Mouse (Mus musculus): ENCODE results near the gene Gm21958. TPM values are rescaled to one million over a fixed set of nuclear protein-coding genes. Genes with fewer than 3 reads are reported as not detected.

Gm21958 gene
- total RNA-seq (2014; fragmentation: Nextera tagmentation) (not detected in 2 replicates), total RNA-seq (2017) (not detected in 2 replicates)

DNA sequence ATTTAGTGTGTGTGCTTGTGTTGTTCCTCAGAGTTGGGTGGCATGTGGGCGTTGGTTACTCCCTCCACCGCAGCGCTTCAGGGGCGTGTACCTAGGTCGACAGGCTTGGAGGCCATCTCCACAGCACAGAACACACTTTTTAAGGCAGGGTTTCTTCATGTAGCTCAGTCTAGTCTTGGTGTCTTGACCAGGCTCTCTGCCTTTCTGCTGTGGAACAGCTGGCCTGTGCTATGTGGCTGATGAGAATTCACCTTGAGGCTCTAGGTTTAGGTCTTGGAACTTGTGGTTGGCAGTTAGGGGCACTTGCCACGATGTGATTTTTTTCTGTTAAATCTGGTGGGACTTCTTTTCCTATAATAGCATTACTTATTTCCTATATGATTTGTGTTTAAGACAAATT is at the start of gene Gm21958:
Gm21958 (minus strand) TSS at position 101 of the 400 bp plus-strand sequence.
- ATAC-seq (replicated peaks; ENCODE audit: low FRiP score, low TSS enrichment, poor library complexity, severe bottlenecking): no peak

DNA sequence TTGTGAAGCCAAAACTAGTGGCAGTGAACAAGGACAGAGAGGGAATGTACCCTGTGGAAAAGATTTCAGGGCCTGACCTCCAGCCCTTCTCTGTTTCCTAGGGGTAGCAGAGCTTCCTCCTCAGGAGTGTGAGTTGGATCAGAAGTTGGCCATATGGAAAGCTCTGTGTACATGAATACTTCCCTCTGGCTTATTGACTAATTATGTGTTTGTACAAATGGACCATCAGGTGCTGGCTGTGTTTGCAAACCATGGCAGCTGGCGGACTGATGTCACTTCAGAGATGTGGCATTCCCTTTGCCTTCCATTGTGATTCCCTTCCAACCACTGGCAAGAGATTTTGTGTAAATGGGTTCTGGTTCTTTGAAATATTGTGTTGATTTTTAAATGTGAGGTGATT is 47.1 kb upstream of the Gm21958 start:
- ATAC-seq (replicated peaks; ENCODE audit: low FRiP score, low TSS enrichment, poor library complexity, severe bottlenecking): no peak

DNA sequence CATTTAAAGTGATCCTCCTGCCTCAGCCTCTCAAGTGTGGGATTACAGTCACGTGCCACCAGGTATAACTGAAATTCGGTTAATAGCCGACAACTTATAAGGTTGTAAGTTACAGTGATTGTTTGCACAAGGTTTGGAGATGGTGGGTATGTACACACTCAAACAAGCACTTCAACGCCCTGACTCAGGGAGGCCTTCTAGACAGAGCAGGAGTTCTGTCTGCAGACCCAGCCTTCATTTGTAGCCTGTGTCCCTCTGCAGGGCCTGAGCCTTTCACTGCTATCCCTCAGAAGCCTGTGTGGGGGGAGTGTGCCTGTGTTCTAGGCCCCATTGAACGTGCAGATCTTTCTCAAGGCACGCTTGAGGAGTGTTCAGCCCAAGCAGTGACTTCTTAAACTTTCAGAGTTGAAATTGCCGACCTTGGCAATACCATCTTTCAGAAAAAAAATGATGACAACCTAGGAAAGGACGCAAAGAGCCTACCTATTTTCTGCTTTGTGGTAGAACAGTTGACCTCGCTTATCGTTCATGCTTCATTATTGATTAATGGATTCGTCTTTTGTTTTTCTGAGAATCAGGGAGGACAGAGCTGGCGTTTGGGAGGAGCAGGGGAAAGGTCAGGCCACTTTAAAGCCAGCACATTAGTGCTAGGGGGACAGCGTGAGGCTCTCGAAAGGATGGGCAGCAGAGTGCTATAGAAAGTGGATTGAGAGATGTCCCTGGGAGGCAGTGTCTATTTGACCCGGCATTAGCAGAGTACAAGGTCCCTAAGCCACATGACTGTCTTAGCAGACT is 46.4 kb upstream of the Gm21958 start:
- no peak for ATAC-seq (replicated peaks; ENCODE audit: low FRiP score, low TSS enrichment, poor library complexity, severe bottlenecking)

DNA sequence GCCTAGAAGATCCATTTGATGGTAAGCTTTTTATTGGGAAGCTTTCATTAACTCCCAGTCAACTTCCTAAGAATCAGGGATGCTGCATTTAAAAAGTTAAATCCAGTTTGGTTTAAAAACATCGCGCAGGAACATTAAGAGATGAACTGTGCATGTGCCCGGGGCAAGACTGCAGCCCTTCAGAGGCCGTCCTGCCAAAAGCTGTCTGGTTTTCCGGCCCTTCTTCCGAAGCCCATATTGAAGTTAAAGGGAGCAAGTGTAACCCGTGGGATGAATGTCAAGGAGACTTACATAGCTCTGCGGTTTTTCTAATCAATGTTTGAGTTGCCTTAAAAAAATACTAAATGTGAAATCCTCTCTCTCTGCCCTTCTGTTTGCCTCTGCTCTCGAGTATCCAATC is 45.1 kb upstream of the Gm21958 start:
- no peak for ATAC-seq (replicated peaks; ENCODE audit: low FRiP score, low TSS enrichment, poor library complexity, severe bottlenecking)

DNA sequence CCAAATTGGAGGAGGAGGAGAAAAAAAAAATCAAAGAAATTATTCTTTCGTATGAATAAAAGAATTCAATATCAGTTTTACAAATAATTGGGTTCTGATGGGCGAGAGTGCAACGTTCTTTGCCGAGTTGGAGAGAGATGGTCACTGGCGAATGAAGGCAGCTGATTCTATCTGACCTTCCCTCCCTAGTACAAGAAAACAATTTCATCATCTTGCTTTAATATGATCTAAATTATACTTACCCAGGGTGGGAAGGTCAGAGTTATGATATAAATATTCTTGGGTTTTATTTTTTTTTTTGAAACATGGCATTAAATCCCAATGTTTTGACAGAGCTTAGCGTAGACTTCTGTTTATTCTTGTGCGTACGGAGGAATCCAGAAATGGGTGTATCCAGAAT is 43.3 kb upstream of the Gm21958 start:
- no peak for ATAC-seq (replicated peaks; ENCODE audit: low FRiP score, low TSS enrichment, poor library complexity, severe bottlenecking)

DNA sequence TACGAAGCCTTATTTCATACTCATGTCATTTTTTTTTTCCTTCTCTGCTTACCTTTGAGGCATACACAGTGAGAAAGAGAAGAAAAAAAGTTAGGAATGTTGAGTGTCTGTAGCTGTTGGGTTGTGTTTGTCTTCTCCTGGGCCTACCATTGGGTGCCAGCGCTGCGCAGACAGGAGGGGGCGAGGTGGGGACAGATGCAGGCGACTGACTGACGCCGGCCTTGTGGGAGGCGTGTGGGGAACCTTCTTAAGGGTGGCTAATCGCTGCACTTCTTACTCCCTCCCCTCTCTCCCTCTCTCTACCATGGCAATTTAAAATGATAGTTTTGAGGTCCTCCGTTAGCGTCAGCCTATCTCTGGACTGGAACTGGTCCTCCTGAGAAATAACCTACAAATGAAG is 41.9 kb upstream of the Gm21958 start:
- peak; percentile 47 for ATAC-seq (replicated peaks; ENCODE audit: low FRiP score, low TSS enrichment, poor library complexity, severe bottlenecking)

DNA sequence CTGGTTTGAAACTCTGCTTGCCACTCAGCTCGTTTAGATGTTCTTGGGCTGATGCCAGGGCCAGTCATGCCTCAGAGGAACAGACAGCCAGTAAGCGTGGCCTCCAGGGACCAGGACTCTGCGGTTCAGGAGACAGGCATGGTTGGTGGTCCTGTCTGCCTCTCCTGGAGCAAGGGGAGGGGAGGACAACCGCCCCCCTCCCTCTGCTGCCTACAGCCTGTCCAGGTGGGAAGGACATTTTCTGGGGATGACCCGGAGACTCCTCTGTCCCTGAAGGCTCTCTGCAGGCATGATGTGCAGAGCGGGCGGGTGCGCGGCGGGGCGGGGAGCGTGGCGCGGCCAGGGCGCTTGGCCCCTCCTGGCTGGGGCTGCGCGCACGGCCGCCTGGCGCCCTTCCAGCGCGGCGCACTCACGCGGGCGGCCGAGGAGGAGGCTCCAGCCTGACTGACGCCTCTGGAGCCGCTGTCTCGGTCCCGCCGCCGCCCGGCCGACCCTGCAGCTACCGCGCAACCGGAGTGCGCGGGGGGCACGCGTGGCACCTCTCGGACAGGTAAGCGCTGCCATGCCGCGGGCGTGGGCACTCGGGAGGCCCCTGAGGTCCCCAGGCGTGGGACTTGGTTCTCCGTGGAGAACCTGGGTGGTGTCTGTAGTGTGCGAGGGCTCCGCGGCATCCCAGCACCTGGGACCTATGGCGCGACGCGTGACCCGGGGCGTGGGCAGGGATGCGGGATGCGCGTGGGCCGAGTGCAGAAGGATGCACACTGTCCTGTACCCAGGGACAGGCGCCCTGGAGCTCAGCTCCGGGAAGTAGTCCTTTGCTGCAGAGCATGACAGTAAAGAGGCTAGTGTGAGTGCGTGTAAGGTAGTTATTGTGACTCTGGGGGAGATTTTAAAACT is 41.2 kb upstream of the Gm21958 start, which contains the start of gene Smad9:
Smad9 (plus strand) TSS at position 438 of the 897 bp plus-strand sequence.
- ATAC-seq (replicated peaks; ENCODE audit: low FRiP score, low TSS enrichment, poor library complexity, severe bottlenecking): peak; percentile 26; the same call in 1 of the 2 replicates

DNA sequence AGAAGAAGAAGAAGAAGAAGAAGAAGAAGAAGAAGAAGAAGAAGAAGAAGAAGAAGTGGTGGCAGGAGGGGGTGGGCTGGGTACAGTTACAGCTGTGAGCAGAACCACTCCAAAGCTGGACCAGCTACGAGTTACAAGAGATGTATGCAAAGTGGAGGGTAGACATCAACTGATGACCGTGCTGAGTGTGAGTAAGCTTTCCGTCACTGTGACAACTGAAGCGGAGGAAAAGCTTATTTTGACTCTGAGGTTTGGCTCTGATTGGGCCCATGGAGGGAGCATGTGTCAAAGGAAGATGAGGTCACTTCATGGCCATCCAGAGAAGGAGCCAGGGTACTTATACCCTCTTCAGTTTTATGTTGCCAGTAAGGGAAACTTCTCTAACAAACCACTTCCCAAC is 39.3 kb upstream of the Gm21958 start:
- ATAC-seq (replicated peaks; ENCODE audit: low FRiP score, low TSS enrichment, poor library complexity, severe bottlenecking): no peak

DNA sequence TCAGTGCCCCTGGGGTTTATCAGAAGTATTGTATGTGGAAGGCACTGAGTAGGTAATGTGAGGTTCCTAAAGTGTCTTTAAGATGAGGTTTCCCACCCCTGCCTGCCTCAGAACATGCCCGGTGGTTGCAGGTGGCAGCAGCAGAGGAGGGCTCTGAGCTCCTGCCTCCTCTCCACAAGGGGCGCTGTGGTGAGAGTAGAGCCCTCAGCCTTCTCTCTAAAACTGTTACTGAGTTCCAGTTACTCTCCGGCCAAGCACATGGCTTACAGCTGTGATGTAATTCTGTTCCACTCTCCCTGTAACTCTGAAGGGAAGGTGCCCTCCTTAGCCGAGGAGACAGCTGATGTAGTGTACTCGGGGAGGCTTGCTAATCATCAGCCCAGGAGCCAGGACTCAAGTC is 31.6 kb upstream of the Gm21958 start:
- ATAC-seq (replicated peaks; ENCODE audit: low FRiP score, low TSS enrichment, poor library complexity, severe bottlenecking): peak; percentile 89

DNA sequence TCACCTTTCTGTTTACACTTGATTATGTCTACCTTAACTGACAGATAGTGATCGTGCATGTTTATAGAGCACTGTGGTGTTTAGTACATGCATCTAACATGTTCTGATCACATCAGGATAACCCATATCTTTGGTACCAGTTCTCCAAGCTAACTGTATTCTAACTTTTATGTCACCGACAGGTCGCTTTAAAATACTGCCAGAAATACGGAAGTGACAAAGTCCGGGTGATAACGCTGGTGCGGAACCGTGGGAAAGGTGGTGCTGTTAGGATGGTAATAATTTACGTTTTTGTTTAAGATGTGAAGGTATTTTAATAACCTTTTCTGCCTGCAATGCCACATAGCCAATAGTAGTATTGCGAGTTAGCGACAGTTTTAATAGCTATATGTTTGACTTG is 27.8 kb upstream of the Gm21958 start:
- ATAC-seq (replicated peaks; ENCODE audit: low FRiP score, low TSS enrichment, poor library complexity, severe bottlenecking): no peak

DNA sequence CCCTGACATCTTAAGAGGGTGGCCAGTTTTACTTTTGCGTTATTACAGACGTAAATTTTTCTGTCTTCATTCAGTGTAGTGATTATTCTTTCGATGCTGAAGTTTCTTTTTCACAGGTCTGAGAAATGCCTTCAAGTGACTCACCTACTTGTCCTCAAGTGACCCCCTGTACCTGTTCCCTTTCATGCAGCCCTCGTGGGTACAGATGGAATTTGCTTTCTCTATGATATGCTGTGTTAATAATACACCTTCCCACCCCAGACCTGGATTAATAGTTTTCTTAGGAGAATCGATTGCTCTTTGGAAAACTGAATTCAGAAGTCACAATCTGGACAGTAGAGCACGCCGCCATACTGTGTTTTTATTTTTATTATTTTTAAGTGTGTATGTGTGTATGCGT is 23.2 kb upstream of the Gm21958 start:
- ATAC-seq (replicated peaks; ENCODE audit: low FRiP score, low TSS enrichment, poor library complexity, severe bottlenecking): no peak

DNA sequence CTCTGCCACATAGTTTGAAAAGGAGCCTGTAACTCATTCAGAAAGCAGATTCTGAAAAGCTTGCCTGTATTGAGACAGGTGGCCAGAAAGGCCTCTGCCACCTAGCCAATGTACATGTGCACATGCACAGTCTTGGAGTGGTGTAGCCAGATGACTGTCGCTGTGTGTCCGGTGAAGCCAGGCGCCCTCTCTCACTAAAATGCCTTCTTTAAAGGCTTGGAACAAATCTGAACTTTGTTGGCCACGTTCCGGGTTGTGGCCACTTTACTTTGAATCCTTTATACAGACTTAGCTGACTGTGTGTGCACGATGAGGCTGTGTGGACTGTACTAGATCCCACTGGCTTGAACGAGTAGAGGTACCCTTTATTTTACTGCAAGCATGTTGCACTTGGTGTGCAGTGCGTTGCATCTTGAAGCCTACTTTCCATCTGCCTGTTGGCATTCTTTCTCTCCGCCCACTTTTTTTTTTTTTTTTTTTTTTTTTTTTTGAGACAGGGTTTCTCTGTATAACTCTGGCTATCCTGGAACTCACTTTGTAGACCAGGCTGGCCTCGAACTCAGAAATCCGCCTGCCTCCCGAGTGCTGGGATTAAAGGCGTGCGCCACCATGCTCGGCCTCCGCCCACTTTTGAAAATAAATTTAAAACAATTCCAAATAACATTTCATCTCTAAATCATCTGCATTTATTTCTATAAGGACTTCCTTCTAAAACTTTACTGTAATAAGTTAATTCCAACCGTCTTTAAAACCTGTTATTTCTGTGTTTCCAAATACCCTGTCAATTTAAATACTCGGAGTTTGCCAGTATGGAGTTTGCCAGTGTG is 22.2 kb upstream of the Gm21958 start:
- peak; percentile 36; the same call in 1 of the 2 replicates for ATAC-seq (replicated peaks; ENCODE audit: low FRiP score, low TSS enrichment, poor library complexity, severe bottlenecking)

DNA sequence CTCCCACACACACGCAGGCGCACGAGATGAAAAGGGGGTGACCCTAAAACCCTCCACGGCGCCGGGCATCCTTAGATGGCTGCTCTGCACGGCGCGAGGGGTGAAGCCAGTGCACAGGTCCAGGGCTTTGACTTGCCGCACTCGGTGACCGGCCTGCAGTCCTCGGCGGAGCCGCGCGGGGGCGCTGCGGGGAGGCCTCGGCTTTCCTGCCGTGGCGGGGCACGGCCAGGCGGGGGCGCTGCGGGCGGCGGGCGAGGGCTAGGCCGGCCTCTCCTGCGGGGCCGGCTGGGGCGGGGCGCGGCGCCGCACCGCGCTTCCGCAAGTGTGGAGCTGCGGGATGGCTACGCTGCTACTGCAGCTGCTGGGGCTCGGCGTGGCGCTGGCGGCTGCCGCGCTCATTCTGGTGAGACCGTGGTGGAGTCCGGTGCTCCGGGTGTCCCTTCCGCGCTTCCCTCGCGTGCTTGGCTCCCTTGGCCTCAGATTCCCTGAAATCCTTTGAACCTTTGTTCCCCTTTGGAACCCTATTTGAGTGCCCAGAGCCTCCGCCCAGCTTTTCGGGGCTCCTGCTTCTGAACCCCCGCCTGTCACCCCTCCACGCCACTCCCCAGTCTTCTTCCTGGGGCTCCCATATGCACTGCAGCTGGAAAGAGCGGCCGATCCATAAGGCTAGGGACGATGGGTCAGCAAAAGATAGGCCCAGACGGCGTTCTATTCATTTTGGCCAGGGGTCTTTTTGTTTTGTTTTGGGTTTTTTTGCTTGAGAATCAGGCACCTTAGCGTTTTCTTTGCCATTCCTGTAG is 21.3 kb upstream of the Gm21958 start, which contains the start of the genes Exosc8 and Alg5:
Exosc8 (minus strand) TSS at position 147 of the 800 bp plus-strand sequence.
Alg5 (plus strand) TSS at position 293 of the 800 bp plus-strand sequence.
- peak; percentile 72 for ATAC-seq (replicated peaks; ENCODE audit: low FRiP score, low TSS enrichment, poor library complexity, severe bottlenecking)

DNA sequence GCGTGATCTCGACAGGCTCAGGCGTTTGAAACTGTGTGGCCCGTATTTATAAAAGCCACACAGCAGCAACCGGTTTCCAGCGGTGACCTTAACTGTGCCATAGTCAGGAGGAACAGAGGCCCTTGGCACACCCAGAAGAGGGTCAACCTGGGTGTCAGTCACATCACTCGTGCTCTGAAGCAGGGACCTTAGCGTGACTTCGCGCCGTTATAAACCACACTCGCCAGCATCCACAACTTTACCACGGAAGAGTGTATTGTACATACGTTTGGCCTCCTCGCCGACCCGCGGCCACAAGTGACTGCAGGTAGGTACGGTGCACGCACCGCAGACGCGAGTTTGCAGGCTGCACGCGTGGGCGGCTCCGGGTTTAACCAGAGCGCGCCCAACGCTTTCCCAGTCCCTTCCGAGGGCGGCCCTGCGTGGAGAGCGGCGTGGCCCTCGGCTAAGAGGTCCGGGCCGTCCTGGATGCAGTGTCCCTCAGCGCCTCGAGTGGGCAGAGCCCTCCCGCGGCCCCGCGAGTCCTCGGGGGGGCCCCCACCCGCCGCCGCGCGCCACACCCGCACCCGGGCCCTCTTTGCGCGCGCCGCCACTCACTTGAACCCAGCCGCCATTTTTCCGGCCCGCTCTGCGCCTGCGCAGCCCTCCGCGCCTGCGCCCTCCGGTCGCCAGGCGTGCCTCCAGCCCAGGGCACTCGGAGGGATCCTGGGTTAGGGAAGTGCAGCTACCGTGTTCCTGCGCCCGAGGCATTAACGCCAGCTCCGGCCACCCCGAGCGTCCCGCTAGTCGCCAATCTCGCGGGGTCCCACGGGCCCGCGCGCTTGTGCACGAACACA is 20.5 kb upstream of the Gm21958 start:
- ATAC-seq (replicated peaks; ENCODE audit: low FRiP score, low TSS enrichment, poor library complexity, severe bottlenecking): peak; percentile 69

DNA sequence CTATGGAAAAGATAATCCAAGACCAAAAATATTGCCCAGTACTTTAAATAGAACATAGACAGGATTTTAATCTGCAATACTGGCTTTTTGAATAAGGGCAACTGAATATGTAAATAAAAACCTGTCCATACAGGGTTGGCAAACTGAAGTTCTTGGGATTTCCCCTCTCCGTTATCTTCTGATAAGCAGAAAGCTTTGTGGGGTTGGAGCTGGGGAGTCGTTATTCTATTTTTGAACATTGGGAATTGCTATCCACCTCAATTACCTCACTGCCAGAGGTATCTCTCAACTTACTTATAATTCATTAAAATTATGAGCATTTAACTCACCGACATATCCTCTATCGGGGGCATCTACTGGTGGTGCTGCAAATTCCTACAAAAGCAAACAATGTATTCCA is 18.2 kb upstream of the Gm21958 start:
- ATAC-seq (replicated peaks; ENCODE audit: low FRiP score, low TSS enrichment, poor library complexity, severe bottlenecking): no peak

DNA sequence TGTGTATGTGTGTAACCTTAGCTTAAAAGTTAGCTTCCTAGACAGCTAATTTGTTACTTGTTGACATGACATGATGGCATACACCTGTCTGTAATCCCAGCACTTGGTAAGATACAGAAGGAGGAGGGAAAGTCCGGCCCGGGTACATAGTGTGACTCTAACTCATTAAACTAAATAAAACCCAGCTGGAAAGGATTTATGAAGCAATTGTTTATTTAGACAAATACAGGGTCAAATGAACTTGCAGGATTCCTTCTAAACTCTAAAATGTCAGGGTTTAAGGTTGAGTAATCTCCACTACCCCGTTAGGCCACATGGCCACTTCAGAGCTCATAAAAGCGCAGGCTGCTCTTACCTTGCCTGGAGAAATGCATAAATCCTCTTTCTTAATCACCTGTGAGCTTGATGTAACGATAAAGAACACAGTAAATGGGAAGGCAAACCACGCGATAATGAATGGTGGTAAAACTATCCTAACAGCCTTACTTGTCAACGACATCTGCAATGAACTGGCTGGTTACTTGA is 17.5 kb upstream of the Gm21958 start:
- no peak for ATAC-seq (replicated peaks; ENCODE audit: low FRiP score, low TSS enrichment, poor library complexity, severe bottlenecking)

DNA sequence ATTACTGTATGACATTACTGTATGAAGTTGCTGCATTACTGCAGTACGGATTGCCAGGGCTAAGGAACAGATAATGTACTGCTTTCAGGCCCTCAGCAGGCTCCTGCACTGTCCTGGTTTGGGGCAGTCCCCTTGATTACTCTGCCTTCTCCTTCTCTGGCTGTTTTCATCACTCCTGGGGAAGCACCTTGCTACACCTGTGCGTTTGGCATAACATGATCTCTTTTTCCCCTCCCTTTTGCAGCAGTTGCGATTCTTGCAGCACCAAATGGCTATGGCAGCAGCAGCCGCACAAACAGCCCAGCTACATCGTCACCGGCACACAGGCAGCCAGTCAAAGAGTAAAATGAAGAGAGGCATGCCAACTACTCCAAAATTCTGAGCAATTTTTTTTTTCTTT is 13.9 kb upstream of the Gm21958 start:
- no peak for ATAC-seq (replicated peaks; ENCODE audit: low FRiP score, low TSS enrichment, poor library complexity, severe bottlenecking)

DNA sequence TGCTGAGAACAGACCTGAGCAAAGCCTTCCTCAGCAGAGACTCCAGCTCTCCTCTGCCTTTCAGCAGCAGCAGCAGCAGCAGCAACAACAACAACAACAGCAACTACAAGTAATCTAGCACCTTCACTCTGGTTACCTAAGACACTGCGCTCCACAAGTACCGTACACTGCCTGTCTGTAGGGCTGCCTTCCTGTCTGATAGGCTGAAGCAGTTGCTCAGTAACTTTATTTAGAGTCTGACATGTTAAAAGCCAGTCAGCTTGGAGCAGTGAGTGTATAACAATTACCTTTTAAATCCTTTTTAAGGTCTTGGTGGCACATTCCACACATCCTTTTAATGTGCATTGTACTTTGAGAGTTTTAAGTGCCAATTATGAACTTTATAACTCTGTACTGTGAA is 13.4 kb upstream of the Gm21958 start:
- ATAC-seq (replicated peaks; ENCODE audit: low FRiP score, low TSS enrichment, poor library complexity, severe bottlenecking): no peak

All from megakaryocyte-erythroid progenitor cell, adult 5-6 weeks (primary cell).